Mouse (Mus musculus): ENCODE results near the gene Adamts16.

DNA sequence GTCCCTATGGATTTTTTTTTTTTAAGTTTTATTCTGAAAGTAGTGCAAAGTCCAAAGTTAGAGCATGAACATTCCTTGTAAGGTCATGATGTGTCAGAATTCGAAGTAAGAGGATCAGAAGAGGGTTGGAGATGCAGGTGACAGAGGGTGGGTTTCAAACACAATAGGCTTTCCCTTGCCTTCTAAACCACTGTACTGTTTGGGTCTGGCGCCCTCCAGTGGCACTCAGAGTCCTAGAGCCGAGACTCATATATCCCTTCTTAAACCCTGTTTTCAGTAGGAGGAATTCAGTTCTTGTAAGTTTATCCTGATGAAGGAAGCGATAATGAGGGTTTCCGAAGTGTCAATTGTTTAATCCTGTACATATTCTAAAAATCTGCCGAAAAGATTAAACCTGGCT, 1.4 kb downstream of the Adamts16 start:
- no peak for TF ChIP-seq POLR2A (IDR thresholded peaks at IDR 0.05; ENCODE audit: borderline replicate concordance, extremely low read depth, low read depth, low read length)
- TF ChIP-seq CTCF (IDR thresholded peaks at IDR 0.05; ENCODE audit: insufficient read depth, low read length): peak; percentile 70
